Mouse (Mus musculus) ovary, postnatal 10 days (tissue): ENCODE measurements around the gene Prkrip1.

ENCODE experiments used
- DNase-seq: peaks from one replicate; pipeline ENCODE4 v3.0.0; 2022; ENCODE audit warnings: low spot score

The Prkrip1 gene

DNA sequence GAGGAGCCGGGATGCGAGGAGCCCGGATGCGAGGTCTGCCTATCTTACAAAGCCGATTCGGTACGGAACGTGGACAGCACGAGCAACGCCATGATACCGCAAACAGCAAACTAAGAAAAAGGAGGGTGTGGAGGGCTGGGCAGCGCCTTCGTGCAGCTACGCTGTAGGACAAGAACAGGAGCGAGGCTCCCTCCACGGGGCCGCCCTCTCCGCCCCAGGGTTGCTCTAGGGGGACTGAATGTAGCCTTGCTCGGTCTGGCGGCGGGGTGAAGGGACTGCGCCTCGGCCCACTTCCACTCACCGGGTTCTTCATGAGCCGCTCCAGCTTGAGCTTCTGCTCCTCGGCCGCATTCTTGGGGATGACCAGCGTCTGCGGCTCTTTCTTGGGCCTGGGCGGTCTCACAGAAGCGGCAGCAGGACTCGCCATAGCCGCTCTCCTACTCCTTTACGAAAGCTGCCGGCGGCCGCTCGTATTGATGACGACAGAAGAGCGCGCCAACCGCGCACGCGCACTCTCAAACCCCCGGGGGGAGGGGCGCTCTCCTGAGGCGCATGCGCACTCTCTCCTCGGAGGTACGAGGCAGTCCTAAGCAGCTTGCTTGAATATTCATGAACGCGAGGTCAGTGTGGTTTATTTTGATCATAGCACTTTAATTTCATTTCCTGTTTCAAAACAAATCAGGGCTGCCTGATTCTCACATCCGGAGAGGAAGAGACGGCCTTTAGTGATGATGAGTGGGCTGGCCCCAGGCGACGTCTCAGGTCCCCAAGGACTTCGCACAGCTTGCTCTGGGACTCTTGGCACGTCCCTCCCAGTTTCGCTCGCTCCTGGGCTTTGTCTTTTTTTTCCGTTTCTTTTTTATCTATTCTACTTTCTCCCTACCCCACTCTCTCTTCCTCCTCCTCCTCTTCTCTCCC lies at the start of gene Prkrip1:
Gene Prkrip1, minus strand, starts transcription at position 490 of the 918 bp plus-strand sequence.
- DNase-seq: peak; percentile 91

GRCm38 (mm10) chr5:136248441-136248840 lies 49.7 kb upstream of the Prkrip1 start:
- no peak for DNase-seq

DNA sequence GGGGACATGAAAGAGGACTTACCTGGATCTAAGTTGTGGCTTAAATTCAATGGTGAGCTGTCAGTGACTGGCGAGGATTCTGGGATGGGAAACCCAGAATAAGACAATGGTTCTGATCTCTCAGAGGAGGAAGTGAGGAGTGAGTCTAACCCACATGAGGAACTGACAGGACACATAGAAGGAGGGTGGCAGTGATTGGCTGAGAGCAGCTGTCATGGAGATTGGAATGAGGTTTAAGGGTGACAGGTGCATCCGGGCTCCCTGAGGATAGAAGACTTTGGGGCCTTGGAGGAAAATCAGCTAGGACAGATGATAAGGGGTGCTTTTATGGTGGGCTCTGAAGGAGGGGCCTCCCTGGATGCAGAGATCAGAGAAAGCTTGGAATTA lies 47.7 kb upstream of the Prkrip1 start, which contains the start of gene Sh2b2:
Gene Sh2b2, minus strand, starts transcription at position 105 of the 387 bp plus-strand sequence.
- DNase-seq: no peak

- no peak for DNase-seq
Observed at GRCm38 (mm10) chr5:136245541-136246451, 47.0 kb upstream of the Prkrip1 start.

DNA sequence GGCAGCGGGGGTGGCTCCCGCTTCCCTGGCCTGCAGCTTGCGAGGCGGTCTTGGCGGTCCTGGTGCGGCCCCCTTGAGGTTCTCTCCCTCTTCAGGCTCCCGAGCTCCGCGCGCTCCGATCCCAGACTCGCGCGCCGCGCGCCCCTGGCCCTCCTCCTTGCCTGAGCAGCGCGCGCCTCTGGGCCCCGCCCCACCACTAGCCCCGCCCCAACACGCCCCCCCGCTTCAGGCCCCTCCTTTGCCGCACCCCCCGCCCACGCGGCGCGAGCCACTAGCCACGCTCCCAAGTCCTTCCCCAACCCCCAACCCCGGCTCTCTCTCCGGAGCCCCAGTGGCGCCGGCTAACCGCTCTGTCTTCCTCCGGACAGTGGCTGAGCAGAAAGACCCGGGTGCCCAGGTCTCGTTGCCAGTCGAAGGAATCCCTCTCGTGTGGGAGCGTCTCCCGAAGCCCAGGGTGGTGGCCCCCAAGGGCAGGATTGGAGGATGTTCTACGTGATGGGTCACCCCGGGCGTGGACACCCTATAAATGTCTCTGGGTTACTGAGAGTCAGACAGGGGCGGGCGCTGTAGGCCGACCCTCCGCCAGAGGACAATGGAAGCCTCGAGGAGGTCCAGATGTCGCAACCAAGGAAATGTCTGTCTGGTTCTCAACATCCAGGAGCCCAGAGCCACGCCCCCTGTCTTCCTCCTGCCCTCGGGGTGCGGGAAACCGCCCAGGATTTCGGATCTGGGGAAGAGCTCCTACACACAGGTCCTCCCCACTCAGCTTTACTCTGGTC lies 46.2 kb upstream of the Prkrip1 start:
- peak; percentile 62 for DNase-seq

DNA sequence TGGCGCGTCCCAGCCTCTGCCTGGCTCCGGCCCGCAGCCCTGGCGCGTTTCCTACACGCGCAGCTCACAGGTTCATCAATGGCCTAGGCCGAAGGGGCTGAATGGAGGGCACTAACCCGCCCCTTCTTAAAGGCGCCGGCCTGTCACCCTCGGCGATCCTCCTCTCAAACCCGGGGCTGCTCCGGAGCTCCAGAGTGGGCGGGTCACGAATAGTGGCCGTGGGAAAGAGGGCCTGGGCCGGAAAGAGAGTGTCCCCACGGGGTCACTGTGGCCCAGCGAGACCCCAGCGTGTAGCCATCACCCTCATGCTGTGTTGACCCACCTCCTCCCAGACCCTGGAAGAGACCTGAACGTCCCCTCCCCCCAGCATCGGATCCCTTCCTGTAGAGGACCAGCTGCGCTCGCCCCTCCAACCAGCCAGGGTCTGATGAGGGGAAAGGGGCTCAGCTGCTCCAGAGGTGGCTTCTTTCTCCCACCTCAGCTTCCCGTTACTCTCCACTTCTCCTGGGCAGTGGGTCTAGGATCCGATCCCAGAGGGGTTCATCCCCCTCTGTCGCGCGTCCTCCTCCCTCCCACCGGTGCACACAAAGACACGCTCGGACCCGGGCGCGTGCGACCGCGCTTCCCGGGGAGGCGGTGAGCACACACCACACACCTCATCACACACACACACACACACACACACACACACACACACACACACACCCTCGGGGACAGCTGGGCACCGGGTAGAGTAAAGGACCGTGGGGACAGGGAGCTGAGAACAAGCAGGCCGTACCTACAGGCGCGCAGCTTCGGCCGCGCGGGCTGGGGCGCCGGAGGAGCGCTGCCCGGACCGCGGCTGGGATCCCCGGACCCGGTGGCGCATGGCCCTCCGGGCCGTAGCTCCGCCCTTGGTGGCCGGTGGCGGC lies 45.3 kb upstream of the Prkrip1 start:
- peak; percentile 12 for DNase-seq

DNA sequence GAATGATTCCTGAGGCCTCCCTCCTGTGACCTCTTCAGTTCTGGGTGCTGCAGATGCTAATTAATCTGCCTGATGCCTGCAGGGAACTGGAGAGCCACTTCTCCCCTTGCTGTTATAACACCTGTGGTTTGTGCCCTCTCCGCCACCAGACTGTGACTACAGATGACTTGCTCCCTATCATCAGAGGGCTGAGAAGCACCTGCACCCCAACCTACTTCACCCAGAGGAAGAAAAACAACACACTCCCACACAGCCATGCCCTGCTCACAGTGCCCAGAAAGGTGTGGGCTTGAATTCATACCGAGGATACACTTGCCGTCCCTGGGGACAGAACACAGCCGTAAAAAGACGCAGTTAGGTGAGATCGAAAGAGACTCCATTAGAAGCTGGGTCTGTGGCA lies 42.4 kb upstream of the Prkrip1 start:
- no peak for DNase-seq

GRCm38 (mm10) chr5:136240381-136240780 lies 41.6 kb upstream of the Prkrip1 start:
- no peak for DNase-seq

GRCm38 (mm10) chr5:136237607-136238006 lies 38.8 kb upstream of the Prkrip1 start:
- DNase-seq: no peak

- no peak for DNase-seq
Observed at GRCm38 (mm10) chr5:136236611-136237010, 37.8 kb upstream of the Prkrip1 start.

DNA sequence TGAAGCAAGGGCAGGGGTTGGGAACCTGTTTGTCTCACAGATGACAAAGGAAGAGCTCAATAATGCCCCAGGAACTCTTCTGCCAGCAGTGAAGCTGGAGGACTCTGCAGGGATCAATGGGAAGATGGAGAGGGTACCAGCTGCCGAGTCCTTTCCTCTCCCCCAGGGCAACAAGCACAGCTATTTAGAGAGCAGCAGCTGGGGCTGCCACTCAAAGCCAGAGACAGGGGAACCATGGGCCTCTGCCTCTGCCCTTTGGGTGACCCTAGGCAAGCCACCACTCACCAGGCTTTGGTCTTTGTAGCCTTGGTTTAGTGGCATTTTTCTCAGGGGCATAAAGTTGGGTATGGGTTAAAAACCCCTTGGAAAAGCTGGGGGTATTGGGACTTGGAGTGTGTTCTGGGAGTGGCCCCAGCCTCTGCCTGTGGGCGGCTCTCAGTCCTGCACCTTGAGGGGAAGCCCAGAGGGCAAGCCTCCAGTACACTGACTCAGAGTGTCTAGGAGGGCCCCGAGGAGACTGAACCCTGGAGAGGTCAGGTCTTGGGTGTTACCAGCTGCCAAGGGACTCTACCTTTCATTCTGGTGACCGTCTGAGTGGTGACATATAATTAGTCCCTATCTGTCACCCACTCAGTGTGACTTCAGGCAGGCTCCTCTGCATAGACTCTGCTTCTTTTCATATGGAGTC lies 31.7 kb upstream of the Prkrip1 start:
- DNase-seq: no peak

DNA sequence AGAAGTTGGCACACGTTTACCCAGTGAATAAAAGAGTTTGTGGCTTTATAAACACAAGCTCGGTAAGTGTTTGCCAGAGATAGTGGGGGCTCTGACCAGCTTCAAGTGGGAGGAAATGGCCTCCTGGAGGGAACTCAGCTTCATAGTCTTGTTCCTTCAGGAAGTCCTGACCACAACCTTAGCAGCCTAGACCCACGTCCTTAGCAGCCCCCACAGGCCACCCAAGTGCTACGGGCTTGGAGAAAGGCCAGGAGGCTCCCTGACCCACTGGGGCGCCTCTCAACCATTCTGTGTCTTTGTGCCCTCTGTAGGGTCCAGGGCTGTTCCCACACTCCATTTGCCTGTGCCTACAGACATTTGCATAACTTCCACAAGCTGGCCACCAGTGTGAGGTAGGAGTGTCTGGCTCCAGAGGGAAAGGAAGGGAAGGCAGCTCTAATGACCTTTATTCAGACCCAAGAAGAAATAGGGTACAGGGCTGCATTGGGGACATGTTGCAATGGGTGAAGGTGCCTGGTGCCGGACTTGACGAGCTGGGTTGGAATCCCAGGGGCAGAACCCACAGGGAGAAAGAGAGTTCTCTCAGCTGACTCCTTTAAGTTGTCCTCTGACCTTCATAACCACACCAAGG lies 27.6 kb upstream of the Prkrip1 start:
- DNase-seq: no peak

DNA sequence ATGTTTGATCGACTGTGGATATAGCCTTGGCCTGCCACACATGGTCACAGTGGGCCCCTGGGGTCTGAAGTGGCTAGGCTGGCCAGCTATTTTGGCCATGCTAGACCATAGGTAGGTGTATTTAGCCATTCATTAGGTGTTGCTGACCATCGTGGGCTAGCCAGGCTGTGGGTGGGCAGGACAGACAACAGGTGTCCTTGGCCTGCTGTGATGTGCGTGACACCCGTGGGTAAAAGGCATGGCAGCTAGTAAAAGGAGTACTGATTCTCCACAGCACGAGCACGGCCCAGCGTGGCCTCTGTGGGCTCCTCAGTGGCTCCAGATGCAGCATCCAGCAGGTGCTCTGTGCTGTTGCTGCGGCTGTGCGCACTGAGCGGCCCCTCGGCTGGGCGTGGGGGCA lies 19.8 kb upstream of the Prkrip1 start:
- no peak for DNase-seq

DNA sequence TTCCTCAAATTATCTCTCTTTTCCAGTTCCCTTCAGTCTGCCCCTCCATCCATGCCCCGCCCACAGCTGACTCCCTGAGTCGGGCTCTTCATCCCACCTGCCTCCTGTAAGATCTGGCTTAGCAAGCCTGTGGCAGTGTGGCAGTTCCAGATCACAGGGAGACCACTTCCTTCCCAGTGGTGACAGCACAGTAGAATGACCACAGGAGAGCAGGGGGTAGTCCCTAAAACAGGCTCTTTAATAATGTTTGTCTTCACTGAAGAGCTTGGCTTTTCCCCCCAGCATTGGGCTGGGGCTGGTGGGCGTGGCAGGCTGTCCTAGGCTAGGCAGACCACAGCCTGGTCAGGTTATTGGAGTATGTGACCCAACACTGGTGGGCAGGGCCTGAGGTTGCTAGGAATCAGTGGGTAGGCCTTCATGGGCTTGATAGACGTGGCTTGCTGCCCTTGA lies 19.2 kb upstream of the Prkrip1 start:
- DNase-seq: no peak

- DNase-seq: no peak
Observed at GRCm38 (mm10) chr5:136217004-136217665, 18.4 kb upstream of the Prkrip1 start.

- no peak for DNase-seq
Observed at GRCm38 (mm10) chr5:136215958-136216357, 17.2 kb upstream of the Prkrip1 start.

DNA sequence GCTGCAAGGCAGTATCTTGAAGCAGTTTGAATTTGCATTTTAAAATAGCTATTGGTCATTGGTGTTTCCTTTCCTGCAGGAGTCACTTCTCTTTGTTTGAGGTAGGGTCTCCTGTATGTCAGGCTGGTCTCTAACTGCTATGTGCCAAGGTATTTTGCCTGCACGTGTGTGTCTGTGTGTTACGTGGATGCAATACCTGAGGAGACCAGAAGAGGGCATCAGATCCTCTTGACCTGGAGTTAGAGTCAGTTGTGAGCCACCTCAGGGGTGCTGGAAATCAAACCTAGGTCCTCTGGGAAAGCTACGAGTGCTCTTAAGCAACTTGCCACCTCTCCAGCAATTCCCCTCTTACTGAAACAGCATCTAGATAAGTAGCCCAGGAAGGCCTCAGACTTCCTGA lies 16.4 kb upstream of the Prkrip1 start:
- DNase-seq: no peak

DNA sequence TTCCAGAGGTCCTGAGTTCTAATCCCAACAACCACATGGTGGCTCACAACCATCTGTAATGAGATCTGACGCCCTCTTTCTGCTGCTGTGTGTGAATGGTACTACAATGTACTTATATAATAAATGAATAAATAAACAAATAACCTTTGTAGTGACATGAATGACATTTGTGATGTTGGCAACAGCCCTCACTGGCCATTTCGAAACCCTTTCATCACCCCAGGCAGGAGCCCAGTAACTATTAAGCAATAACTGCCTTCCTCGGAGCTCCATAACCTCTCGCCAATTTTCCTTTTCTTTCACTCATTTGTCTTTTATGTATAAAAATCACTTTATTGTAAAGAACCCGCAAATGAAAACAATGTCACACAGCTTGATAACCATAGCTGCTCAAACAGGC lies 15.0 kb upstream of the Prkrip1 start:
- no peak for DNase-seq

DNA sequence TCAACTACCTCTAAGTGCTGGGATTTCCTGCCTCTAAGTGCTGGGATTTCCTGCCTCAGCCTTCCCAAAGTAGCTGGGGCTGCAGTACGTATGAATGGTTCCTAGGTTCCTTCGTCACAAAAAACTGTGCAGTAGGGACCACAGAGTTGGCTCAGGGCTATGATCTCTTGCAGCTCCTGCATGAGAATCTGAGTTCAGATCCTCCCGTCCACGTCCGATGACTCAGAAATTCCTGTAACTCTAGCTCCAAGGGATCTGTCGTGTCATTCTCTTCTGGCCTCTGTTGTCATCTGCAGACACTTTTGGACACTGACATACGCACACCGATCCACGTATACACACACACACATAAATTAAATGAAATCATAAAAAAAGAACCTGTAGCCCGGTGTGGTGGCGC lies 14.0 kb upstream of the Prkrip1 start:
- DNase-seq: no peak
